Mouse (Mus musculus): ENCODE results near the gene Shc4.

Gene Shc4

DNA sequence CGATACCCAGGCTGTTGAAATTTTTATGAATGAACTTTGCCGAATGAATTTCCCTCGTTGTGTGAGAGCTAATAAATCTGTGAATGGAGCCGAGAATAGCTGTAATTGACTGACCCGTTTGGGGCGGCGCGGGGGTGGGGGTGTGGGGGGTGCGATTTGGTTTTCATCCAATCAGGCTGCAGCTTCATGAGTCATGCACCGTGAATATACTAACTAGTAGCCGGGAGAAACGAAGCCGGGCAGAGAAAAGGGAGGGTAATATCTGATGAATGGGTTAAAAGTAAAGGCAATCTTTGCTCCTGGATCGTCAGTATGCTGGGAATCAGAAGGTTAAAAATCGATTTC, at the start of gene Shc4:
Gene Shc4, minus strand, starts transcription at position 63 of the 345 bp plus-strand sequence.
- no peak for DNase-seq

DNA sequence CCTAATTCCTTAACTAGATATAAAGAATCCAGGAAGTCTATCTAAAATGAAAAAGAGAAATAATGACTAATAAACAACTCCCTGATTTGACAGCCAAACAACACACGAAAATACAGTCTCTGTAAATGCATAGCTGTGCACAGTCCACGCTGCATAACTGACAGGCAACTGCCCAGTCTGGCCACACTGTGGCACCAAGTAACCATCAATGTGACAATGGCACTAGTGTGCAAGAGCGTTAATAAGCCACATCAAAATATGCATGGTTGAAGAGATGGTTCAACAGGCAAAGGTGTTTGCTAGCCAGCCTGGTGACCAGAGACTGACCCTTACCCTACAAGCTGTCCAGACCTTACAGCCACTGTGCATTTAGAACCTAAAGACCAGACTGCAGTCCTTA, 41.1 kb upstream of the Shc4 start:
- no peak for DNase-seq

DNA sequence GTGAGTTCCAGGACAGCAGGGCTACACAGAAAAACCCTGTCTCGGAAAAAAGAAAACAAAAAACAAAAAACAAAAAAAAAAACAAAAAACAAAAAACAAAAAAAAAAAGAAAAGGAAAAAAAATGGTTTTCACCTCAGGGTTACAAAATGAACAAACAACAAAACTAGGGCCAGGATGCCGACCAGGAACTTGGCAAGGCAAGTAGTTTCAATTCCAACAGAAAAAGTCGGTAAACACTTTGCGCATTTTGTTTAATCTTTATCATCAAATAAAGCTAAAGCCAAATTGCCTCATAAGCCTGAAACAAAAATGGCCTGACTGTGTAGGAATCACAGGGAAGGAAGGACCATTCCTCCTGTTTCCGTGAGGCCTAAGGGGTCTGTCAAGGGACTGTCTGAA, 40.6 kb upstream of the Shc4 start:
- DNase-seq: no peak

GRCm38 (mm10) chr2:125749330-125749729, 25.4 kb upstream of the Shc4 start:
- no peak for DNase-seq

- DNase-seq: no peak
Observed at GRCm38 (mm10) chr2:125739338-125739737, 15.4 kb upstream of the Shc4 start.

DNA sequence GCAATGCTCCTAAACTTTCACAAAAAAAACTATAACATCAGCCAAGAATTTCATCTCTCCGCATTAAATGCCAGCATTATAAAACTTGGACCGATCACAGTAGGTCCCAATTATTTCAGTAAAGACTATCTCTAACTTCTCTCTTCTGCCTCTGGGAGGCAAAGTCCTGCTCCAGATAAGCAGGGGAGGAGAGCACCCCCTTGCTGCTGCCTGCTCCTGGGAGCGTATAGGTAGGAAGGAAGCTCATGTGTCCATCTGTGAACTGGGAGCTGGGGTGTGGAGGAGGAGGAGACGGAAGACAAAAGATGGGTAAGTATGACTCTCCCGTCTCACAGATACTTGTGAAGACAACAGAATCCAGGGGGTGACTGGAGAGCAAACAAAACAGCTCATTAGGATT, 14.8 kb upstream of the Shc4 start:
- no peak for DNase-seq

DNA sequence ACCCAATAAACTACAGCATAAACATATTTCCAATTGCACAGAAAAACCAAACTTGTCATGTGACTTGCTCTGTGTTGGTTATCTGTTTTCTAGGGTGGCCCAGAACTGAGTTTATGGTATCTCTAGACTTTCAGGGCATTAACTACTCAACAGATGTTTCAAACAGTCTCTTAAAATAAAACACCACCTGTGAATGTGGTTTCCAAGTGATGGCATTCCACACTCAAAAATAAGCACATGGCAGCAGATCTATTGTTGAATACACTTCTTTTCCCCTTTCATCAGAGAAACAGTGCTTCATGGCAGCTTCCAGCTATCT, 12.0 kb upstream of the Shc4 start:
- DNase-seq: no peak

DNA sequence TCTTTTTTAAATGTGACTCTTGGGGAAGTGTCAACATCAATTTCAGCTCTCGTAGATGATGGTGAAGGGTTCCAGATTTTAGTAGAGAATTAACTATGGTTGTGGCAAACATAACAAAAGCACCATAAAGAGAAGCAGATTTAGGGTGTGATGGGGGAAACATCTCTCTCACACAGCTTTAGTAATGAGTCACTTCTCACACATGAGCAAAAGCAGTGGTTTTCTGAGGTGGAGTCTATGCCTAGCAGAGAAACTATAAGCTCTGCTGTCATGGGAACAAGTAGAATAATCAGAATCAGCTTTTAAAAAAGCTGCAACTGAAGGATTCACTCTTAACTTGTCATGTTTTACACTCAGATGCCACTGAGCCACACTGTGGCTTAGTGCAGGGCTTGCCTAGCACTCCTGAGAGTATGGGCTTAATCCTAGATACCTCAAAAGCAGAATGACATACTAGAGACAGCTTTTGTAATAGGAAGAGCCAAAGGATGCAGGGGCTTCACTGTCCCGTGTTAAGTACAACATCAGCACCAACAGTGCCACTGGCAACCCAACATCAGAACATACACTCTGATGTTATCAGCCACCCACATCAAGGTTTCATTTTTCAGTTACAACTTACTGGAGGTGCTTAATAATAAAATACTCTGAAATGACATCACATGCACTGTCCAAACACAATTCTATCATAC, 11.5 kb upstream of the Shc4 start:
- no peak for DNase-seq

DNA sequence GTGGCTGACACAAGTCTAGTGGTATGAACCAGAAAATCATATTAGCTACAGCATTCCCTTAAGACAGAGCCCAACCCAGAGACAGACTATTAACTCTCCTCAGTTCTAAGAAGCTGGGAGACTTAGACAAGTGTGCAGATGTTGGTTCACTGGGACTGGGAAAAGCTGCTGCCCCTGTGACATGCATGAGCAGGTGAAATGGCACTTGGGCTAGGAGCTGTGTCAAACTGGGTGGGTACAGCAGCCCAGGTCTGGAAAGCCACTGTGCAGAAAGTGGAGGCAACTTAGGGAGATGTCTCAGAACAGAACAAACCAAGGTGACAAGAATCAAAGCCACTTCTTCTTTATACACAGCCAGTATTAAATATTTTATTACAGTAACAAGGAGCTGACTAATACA, 10.8 kb upstream of the Shc4 start:
- DNase-seq: no peak

- peak; percentile 97 for DNase-seq
Observed at GRCm38 (mm10) chr2:125731763-125732560, 8.0 kb upstream of the Shc4 start.

- peak; percentile 27 for DNase-seq
Observed at GRCm38 (mm10) chr2:125724546-125725114, 682 bp upstream of the Shc4 start.

DNA sequence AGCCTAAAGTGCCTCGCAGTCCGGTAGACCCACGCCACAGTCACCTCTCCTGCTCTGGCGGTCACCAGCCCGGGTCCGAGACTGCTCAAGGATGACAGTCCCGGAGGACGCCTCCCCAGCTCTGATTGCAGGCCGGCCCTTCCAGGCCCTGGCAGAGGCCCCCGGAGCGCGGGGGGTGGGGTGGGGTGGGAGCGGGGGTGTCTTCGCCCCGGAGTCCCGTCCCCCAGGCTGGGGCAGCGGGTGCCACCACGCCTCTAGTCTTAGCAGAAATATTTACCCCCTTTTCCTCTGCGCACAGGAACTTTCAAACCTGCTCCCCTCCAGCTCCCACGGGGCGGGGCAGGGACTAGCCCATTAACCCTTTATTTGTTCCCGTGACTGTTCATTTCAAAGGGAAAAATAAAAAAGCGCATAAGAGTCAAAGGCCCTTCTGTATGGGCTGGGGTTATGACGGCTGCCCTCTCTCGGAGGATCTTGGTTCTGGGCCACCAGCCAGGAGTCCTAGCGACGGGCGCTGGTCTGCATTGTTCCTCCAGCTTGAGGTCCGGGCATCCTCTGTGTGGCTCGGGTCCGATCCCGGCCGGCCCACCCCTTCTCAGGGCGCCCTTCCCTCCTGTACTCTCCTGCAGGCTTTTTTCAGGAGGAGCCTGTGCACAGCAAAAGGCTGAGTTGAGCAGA, 401 bp downstream of the Shc4 start:
- DNase-seq: peak; percentile 64

GRCm38 (mm10) chr2:125723086-125723407, 901 bp downstream of the Shc4 start:
- peak; percentile 25 for DNase-seq

DNA sequence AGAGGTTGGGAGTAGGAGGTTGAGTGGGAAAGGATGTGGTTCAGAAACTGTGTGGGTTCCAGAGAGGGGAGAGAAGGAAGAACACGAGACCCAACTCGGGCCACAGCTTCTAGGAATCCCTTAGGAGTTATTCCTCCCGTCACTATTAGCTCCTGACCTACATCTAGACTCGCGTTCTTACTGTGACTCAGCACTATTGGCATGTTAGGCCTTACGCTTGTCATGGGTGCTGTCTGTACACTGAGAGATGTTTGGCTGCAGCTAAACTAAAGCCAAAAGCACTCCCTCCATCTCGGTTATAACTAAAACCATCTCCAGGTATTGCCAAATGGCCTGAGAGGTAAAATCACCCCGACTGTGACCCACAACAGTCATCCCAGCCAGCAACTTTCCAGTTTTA, 7.3 kb downstream of the Shc4 start:
- DNase-seq: no peak

DNA sequence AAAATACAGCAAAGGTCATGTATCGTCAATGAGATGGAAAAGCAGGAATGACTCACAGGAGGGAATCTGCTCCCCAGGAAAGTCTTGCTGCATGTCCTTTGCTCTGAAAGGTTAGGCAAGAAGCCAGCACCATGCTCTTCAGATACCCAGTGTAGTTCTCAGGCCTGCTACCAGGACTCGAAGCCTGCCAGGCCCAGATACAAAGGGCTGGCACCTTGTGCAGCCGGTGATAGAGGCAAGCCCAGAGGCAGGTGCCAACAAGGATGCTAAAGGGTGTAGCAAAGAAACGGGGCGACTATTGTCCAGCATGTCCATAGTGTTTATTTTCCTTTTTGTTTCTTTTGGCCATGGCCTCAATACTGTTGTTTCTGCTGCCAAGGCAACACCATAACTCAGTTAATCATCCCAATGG, 17.4 kb downstream of the Shc4 start:
- no peak for DNase-seq

- no peak for DNase-seq
Observed at GRCm38 (mm10) chr2:125704907-125705631, 18.9 kb downstream of the Shc4 start.

DNA sequence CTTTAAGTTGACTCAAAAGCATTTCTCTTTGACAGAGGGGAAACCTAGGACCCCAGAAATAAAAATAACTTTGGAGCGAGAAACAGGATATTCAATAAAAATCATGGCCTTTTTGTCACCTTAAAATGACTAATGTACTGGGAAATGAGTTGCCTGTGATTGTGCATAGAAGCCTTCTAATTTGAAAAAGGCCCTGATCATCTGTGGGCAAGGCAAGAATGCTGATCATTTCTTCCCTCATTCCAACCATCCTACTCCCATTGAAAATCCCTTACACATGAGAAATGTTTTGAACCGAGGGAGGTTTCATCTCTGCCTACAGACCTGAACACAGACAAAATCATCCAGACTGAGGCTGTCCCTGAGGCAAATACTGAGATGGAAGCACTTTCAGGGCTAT, 21.1 kb downstream of the Shc4 start:
- no peak for DNase-seq

DNA sequence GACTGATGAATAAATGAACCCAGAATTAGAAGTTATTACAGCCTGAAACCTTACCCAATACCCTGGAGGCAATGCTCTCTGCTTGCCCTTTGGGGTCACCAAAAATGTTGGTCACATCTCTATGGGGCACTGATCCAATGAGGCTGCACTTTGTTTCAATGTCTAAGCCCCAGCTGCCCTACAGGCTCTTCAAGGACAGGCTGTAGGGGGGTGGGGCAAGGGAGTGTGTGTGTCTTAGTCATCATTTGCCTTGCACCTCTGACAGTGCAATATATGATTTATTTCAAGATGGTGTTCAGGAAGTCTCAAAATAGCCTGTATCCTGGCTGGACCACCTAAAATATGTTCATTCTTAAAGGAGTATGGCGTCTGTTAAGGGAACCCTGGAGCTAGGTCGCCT, 22.3 kb downstream of the Shc4 start:
- DNase-seq: no peak

DNA sequence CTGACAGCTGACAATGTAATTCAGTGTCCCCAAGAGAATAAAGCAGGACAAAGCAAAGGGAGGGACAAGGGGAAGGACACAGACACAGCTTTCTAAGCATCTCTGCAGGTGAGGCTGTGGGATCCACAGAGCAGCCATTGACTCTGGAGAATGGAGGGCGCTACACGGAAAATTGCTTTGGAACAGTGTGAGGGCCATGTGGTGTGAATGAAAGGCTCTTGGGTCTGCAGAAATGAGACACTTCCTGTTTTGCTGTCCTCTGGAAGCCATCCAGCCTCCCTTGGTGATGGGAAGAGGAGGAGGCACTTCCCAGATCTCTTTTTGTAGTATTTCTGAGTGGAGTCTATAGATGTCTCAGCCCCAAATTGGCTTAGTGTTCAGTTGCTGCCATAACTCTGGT, 27.7 kb downstream of the Shc4 start:
- no peak for DNase-seq

DNA sequence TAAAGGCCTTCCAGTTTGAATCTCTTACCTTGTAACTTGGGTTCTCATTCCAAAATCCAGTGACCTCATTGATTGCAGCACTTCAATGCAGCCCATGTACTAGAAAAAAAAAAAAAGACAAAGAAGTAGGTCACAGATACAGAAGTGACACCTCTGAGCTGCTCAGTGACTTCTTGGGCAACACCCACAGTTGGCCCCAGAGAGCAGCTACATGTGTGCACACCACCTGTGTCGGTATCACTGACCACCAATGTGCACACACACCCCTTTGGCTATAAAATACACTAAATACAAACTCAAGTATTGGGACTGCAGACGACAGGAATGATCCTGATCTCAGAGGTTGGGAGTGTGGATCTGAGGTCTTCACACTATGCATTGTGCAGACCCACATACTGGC, 29.1 kb downstream of the Shc4 start:
- no peak for DNase-seq

DNA sequence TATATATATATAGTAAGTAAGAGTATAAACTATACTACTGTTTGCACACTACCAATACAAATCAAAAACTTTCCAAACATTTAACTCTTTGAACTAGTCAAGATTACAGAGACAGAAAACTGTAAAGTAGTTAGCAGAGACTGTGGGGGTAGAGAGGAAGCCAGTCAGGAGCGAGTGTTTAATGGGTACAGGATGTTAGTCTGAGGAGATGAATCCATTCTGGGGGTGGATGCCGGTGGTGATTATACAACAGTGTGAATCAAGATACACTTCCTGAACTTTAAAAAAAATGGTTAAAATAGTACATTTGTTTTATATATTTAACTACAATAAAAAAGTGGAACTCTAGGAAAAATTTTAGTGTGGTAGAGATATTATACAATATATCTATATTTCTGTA, 31.9 kb downstream of the Shc4 start:
- no peak for DNase-seq

- DNase-seq: no peak
Observed at GRCm38 (mm10) chr2:125685441-125686150, 38.4 kb downstream of the Shc4 start.
